Comparison of ENCODE assay signal across 8 mouse cellular contexts in genomic region chr1:34237211-34237610, GRCm38 (mm10).
DNase-seq lines count a peak whose midpoint lies in the region; ATAC-seq and TF ChIP-seq lines count a peak whose summit lies in the region.

No protein-coding gene starts in this region.

- whole genome bisulfite sequencing in kidney, postnatal 0 days = 21% methylated on average over 14 of the region's 14 CpGs
- WGBS in embryonic facial prominence, embryonic 13.5 days = 29% methylated on average over 14 of the region's 14 CpGs
- WGBS in intestine, embryonic 14.5 days = 25% methylated on average over 14 of the region's 14 CpGs
- 17% methylated on average over 14 of the region's 14 CpGs for WGBS in midbrain, embryonic 16.5 days

- peaks cover under 1% of the 10 kb centered on the region; the same call in 1 of the 2 replicates for H3K36me3 ChIP-seq in kidney, postnatal 0 days (ENCODE audit: insufficient read depth, low read length)
- no peaks in the 10 kb centered on the region for H3K36me3 ChIP-seq in embryonic facial prominence, embryonic 13.5 days
- H3K36me3 ChIP-seq in intestine, embryonic 14.5 days (ENCODE audit: control insufficient read depth, insufficient read depth, low read length) = no peaks in the 10 kb centered on the region
- H3K36me3 ChIP-seq in midbrain, embryonic 16.5 days (ENCODE audit: control insufficient read depth, insufficient read depth, low read length) = no peaks in the 10 kb centered on the region

- DNase-seq in kidney, postnatal 0 days (ENCODE audit: low spot score) = peak; percentile 13
- DNase-seq in kidney, adult 11 months = no peak
- peak; percentile 56 for DNase-seq in intestine, embryonic 14.5 days (ENCODE audit: low spot score)
- DNase-seq in T-cell, adult 2 months (ENCODE audit: low spot score) = no peak
- no peak for DNase-seq in left cerebral cortex, postnatal 36 days (ENCODE audit: low spot score in 2 of 2)
- DNase-seq in kidney, adult 8-10 months = no peak

- H3K9ac ChIP-seq in kidney, postnatal 0 days (ENCODE audit: low read depth, low read length) = peak overlapping the region; percentile 65; the same call in 1 of the 2 replicates
- no peak overlapping the region for H3K9ac ChIP-seq in embryonic facial prominence, embryonic 13.5 days
- peak overlapping the region; percentile 55; the same call in 1 of the 2 replicates for H3K9ac ChIP-seq in intestine, embryonic 14.5 days (ENCODE audit: low read length)
- no peak overlapping the region for H3K9ac ChIP-seq in midbrain, embryonic 16.5 days (ENCODE audit: low read depth, low read length)

- H3K4me3 ChIP-seq in kidney, postnatal 0 days (replicated peaks; ENCODE audit: low read depth, low read length) = peak overlapping the region; percentile 41
- peak overlapping the region; percentile 55 for H3K4me3 ChIP-seq in embryonic facial prominence, embryonic 13.5 days
- peak overlapping the region; percentile 56 for H3K4me3 ChIP-seq in intestine, embryonic 14.5 days (ENCODE audit: low read depth, low read length)
- no peak overlapping the region for H3K4me3 ChIP-seq in midbrain, embryonic 16.5 days (ENCODE audit: low read depth, low read length)

- H3K27me3 ChIP-seq in kidney, postnatal 0 days (ENCODE audit: insufficient read depth, low read length) = no peaks in the 10 kb centered on the region
- peaks cover 6% of the 10 kb centered on the region for H3K27me3 ChIP-seq in embryonic facial prominence, embryonic 13.5 days
- H3K27me3 ChIP-seq in intestine, embryonic 14.5 days (replicated peaks; ENCODE audit: control insufficient read depth, insufficient read depth, low read length) = no peaks in the 10 kb centered on the region
- no peaks in the 10 kb centered on the region for H3K27me3 ChIP-seq in midbrain, embryonic 16.5 days (ENCODE audit: control insufficient read depth, insufficient read depth, low read depth, low read length)

- intact Hi-C loops in left cerebral cortex, postnatal 36 days (cut with DNase I) = no loop called here

- TF ChIP-seq CTCF in kidney, postnatal 0 days (IDR thresholded peaks at IDR 0.05; ENCODE audit: low read depth) = no peak

- no peak for ATAC-seq in kidney, postnatal 0 days (replicated peaks; ENCODE audit: low FRiP score, low read depth)
- ATAC-seq in embryonic facial prominence, embryonic 13.5 days (ENCODE audit: insufficient number of reproducible peaks, insufficient read depth, low FRiP score, low TSS enrichment, low read depth) = no peak
- no peak for ATAC-seq in intestine, embryonic 14.5 days (replicated peaks; ENCODE audit: low FRiP score, low TSS enrichment, low read depth)
- no peak for ATAC-seq in midbrain, embryonic 16.5 days

- peak overlapping the region; percentile 37 for H3K27ac ChIP-seq in kidney, postnatal 0 days
- no peak overlapping the region for H3K27ac ChIP-seq in embryonic facial prominence, embryonic 13.5 days
- no peak overlapping the region for H3K27ac ChIP-seq in intestine, embryonic 14.5 days (ENCODE audit: low read depth)
- no peak overlapping the region for H3K27ac ChIP-seq in midbrain, embryonic 16.5 days (ENCODE audit: low read length)

- H3K4me1 ChIP-seq in kidney, postnatal 0 days (replicated peaks; ENCODE audit: insufficient read depth, low read length) = peaks cover 12% of the 10 kb centered on the region; the same call in 1 of the 2 replicates
- peaks cover 17% of the 10 kb centered on the region for H3K4me1 ChIP-seq in embryonic facial prominence, embryonic 13.5 days
- H3K4me1 ChIP-seq in intestine, embryonic 14.5 days (replicated peaks; ENCODE audit: control insufficient read depth, insufficient read depth, low read length) = peaks cover 16% of the 10 kb centered on the region
- peaks cover 28% of the 10 kb centered on the region for H3K4me1 ChIP-seq in midbrain, embryonic 16.5 days (ENCODE audit: control insufficient read depth, insufficient read depth, low read length)

- no peaks in the 10 kb centered on the region for H3K9me3 ChIP-seq in kidney, postnatal 0 days (replicated peaks; ENCODE audit: low read length)
- no peaks in the 10 kb centered on the region for H3K9me3 ChIP-seq in embryonic facial prominence, embryonic 13.5 days
- H3K9me3 ChIP-seq in intestine, embryonic 14.5 days (ENCODE audit: control insufficient read depth, low read length) = no peaks in the 10 kb centered on the region
- H3K9me3 ChIP-seq in midbrain, embryonic 16.5 days (replicated peaks; ENCODE audit: control insufficient read depth, low read length, poor library complexity, severe bottlenecking) = no peaks in the 10 kb centered on the region

- peak overlapping the region; percentile 71 for H3K4me2 ChIP-seq in kidney, postnatal 0 days (ENCODE audit: low read length)
- H3K4me2 ChIP-seq in embryonic facial prominence, embryonic 13.5 days = peak overlapping the region; percentile 96
- H3K4me2 ChIP-seq in intestine, embryonic 14.5 days (ENCODE audit: low read length) = peak overlapping the region; percentile 78
- peak overlapping the region; percentile 64 for H3K4me2 ChIP-seq in midbrain, embryonic 16.5 days (ENCODE audit: low read length)

Comparison
In these comparisons a context has a peak if more than half of its experiments do, and no peak if none do; other contexts are left out.
1. DNase-seq: peak in kidney, postnatal 0 days (single experiment) and intestine, embryonic 14.5 days (single experiment); none in kidney, adult 11 months (single experiment), T-cell, adult 2 months (single experiment), left cerebral cortex, postnatal 36 days (0 of 2) and kidney, adult 8-10 months (0 of 2).
2. H3K9ac ChIP-seq: peak in kidney, postnatal 0 days (single experiment) and intestine, embryonic 14.5 days (single experiment); none in embryonic facial prominence, embryonic 13.5 days (single experiment) and midbrain, embryonic 16.5 days (single experiment).
3. Peak in every context shown above with its lines, with median percentiles within 50 percentile points of each other: H3K4me2 ChIP-seq.